Mouse (Mus musculus): ENCODE results near the gene Lrmda. TPM values are rescaled to one million over a fixed set of nuclear protein-coding genes. Genes with fewer than 3 reads are reported as not detected.
A peak's percentile ranks its signal among the peaks of the same experiment; 100 is the strongest.

Lrmda gene
- polyA plus RNA-seq, 1 experiment from 2014 or later: 0.22 TPM

- Histone ChIP-seq H3K4me3 (replicated peaks) (no peak overlapping the region), H3K27me3 (no peaks in the 10 kb centered on the region), H3K27ac (no peak overlapping the region), H3K4me1 (no peaks in the 10 kb centered on the region), H3K4me2 (no peak overlapping the region), H3K9me3 (no peaks in the 10 kb centered on the region), H3K9ac (no peak overlapping the region), H3K36me3 (replicated peaks) (no peaks in the 10 kb centered on the region)
- WGBS: 85% methylated on average over 13 of the region's 13 CpGs
- ATAC-seq (ENCODE audit: low FRiP score): no peak
These were observed 590.0 kb downstream of the Lrmda start for GRCm38 (mm10) chr14:22609261-22610245.

- Histone ChIP-seq H3K9me3 (no peaks in the 10 kb centered on the region), H3K4me2 (no peak overlapping the region), H3K27me3 (no peaks in the 10 kb centered on the region), H3K4me3 (replicated peaks) (no peak overlapping the region), H3K27ac (no peak overlapping the region), H3K9ac (no peak overlapping the region), H3K36me3 (replicated peaks) (no peaks in the 10 kb centered on the region), H3K4me1 (no peaks in the 10 kb centered on the region)
- no peak for ATAC-seq (ENCODE audit: low FRiP score)
- 83% methylated on average over 3 of the region's 3 CpGs for WGBS
These were observed 591.5 kb downstream of the Lrmda start for GRCm38 (mm10) chr14:22611011-22611410.

- H3K4me3 ChIP-seq (replicated peaks): no peak overlapping the region
- H3K27me3 ChIP-seq: no peaks in the 10 kb centered on the region
- H3K9me3 ChIP-seq: no peaks in the 10 kb centered on the region
- no peak overlapping the region for H3K4me2 ChIP-seq
- ATAC-seq (ENCODE audit: low FRiP score): no peak
- H3K9ac ChIP-seq: no peak overlapping the region
- H3K27ac ChIP-seq: no peak overlapping the region
- H3K4me1 ChIP-seq: no peaks in the 10 kb centered on the region
- H3K36me3 ChIP-seq (replicated peaks): no peaks in the 10 kb centered on the region
These were observed 600.7 kb downstream of the Lrmda start for GRCm38 (mm10) chr14:22620191-22620590.

DNA sequence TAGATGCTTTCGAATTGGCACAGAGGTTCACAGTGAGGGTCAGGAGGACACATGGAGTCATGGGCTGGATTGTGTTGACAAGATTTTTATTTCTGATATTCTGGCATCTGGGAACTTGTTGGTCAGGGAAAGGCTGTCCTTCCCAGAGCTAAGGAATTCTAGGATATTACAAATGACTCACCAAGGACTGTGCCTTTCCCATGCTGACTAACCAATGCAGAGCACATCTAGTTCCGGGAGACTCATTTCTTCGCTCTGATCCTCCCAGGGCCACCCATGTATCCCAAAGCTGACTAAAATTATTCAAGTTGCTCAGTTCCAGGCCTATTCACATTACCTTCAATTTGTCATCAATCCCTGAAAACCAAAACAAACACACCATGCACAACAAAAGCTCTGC, 602.4 kb downstream of the Lrmda start:
- Histone ChIP-seq H3K36me3 (replicated peaks) (no peaks in the 10 kb centered on the region), H3K4me1 (no peaks in the 10 kb centered on the region), H3K27me3 (no peaks in the 10 kb centered on the region), H3K9ac (no peak overlapping the region), H3K4me2 (no peak overlapping the region), H3K9me3 (no peaks in the 10 kb centered on the region), H3K4me3 (replicated peaks) (no peak overlapping the region), H3K27ac (no peak overlapping the region)
- no peak for ATAC-seq (ENCODE audit: low FRiP score)
- WGBS: 94% methylated on average over 3 of the region's 3 CpGs

- Histone ChIP-seq H3K27me3 (no peaks in the 10 kb centered on the region), H3K36me3 (replicated peaks) (no peaks in the 10 kb centered on the region), H3K9ac (no peak overlapping the region), H3K9me3 (no peaks in the 10 kb centered on the region), H3K4me3 (replicated peaks) (no peak overlapping the region), H3K4me2 (no peak overlapping the region), H3K27ac (no peak overlapping the region), H3K4me1 (no peaks in the 10 kb centered on the region)
- ATAC-seq (ENCODE audit: low FRiP score): no peak
- 87% methylated on average over 8 of the region's 8 CpGs for WGBS
These were observed 607.8 kb downstream of the Lrmda start for GRCm38 (mm10) chr14:22627105-22627829.

GRCm38 (mm10) chr14:22630361-22630867, 610.9 kb downstream of the Lrmda start:
- Histone ChIP-seq H3K27me3 (no peaks in the 10 kb centered on the region), H3K36me3 (replicated peaks) (no peaks in the 10 kb centered on the region), H3K27ac (no peak overlapping the region), H3K9me3 (no peaks in the 10 kb centered on the region), H3K4me3 (replicated peaks) (no peak overlapping the region), H3K4me2 (no peak overlapping the region), H3K9ac (no peak overlapping the region), H3K4me1 (no peaks in the 10 kb centered on the region)
- no peak for ATAC-seq (ENCODE audit: low FRiP score)
- 94% methylated on average over 9 of the region's 9 CpGs for WGBS

DNA sequence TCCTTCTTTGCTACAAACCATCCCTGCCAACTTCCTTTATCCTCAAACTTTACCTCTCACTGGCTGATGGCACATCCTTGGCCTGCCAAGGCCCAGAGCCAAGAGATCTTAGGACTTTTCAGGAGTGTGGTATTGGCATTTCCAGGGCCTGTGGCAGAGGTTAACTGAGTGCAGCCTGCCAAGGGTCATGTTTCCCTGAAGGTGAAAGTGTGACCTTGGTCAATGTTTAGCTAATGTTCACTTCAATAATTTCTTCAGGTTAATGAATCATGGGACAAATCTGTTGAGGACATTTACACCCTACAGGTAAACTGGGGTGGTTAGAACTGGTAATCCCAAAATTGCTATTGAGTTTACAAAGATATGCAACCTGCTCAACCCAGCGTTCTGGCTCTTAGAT, 614.1 kb downstream of the Lrmda start:
- no peaks in the 10 kb centered on the region for H3K4me1 ChIP-seq
- H3K9ac ChIP-seq: no peak overlapping the region
- no peaks in the 10 kb centered on the region for H3K36me3 ChIP-seq (replicated peaks)
- no peak for ATAC-seq (ENCODE audit: low FRiP score)
- no peak overlapping the region for H3K4me3 ChIP-seq (replicated peaks)
- no peaks in the 10 kb centered on the region for H3K27me3 ChIP-seq
- WGBS: 78% methylated on average over 1 of the region's 1 CpGs
- no peaks in the 10 kb centered on the region for H3K9me3 ChIP-seq
- no peak overlapping the region for H3K4me2 ChIP-seq
- H3K27ac ChIP-seq: no peak overlapping the region

GRCm38 (mm10) chr14:22643494-22643893, 624.0 kb downstream of the Lrmda start:
- no peaks in the 10 kb centered on the region for H3K36me3 ChIP-seq (replicated peaks)
- no peak overlapping the region for H3K27ac ChIP-seq
- no peak overlapping the region for H3K4me3 ChIP-seq (replicated peaks)
- no peak for ATAC-seq (ENCODE audit: low FRiP score)
- H3K27me3 ChIP-seq: peaks cover 15% of the 10 kb centered on the region; the same call in 1 of the 2 replicates
- H3K4me1 ChIP-seq: no peaks in the 10 kb centered on the region
- 83% methylated on average over 4 of the region's 4 CpGs for WGBS
- no peak overlapping the region for H3K9ac ChIP-seq
- H3K4me2 ChIP-seq: no peak overlapping the region
- no peaks in the 10 kb centered on the region for H3K9me3 ChIP-seq

- no peak for ATAC-seq (ENCODE audit: low FRiP score)
- Histone ChIP-seq H3K9ac (no peak overlapping the region), H3K4me3 (replicated peaks) (no peak overlapping the region), H3K4me2 (no peak overlapping the region), H3K36me3 (replicated peaks) (no peaks in the 10 kb centered on the region), H3K27me3 (peaks cover 23% of the 10 kb centered on the region; the same call in 1 of the 2 replicates), H3K4me1 (peaks cover 29% of the 10 kb centered on the region), H3K9me3 (no peaks in the 10 kb centered on the region), H3K27ac (no peak overlapping the region)
- 77% methylated on average over 9 of the region's 9 CpGs for WGBS
These were observed 628.5 kb downstream of the Lrmda start for GRCm38 (mm10) chr14:22647879-22648611.

DNA sequence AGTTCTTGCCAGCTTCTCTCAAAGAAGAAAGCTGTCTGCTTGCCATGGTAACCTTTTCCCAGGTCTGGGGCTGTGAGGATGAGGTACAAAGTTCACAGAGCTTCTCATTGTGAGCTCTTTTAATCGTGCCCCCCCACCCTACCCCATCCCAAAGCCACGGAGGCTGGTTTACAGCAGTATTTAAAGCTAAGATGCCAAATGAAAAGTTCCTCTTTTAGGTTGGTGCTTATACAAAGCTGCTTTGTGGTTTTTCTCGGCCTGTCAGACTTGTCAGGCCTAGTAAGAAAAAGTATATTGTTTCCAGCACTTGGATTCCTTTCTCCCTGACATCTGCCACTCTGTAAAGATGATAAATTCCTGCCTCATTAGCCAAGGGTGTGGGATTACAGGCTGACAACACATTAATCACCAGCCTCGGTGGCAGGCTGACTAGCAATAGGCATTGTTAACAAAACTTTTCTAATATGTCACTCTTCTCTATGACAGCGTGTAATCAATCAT, 629.9 kb downstream of the Lrmda start:
- 0 out of 2 replicates have a peak overlapping the region, but pooled peaks have one; percentile 42 for H3K27ac ChIP-seq
- no peaks in the 10 kb centered on the region for H3K36me3 ChIP-seq (replicated peaks)
- WGBS: 11% methylated on average over 5 of the region's 5 CpGs
- ATAC-seq (ENCODE audit: low FRiP score): peak; percentile 74
- no peak overlapping the region; the same call in 1 of the 2 replicates for H3K4me2 ChIP-seq
- peaks cover 23% of the 10 kb centered on the region; the same call in 1 of the 2 replicates for H3K27me3 ChIP-seq
- no peak overlapping the region for H3K9ac ChIP-seq
- H3K9me3 ChIP-seq: no peaks in the 10 kb centered on the region
- peaks cover 29% of the 10 kb centered on the region for H3K4me1 ChIP-seq
- no peak overlapping the region for H3K4me3 ChIP-seq (replicated peaks)

- Histone ChIP-seq H3K27me3 (peaks cover 20% of the 10 kb centered on the region; the same call in 1 of the 2 replicates), H3K9me3 (no peaks in the 10 kb centered on the region), H3K4me2 (no peak overlapping the region; the same call in 1 of the 2 replicates), H3K9ac (no peak overlapping the region), H3K27ac (no peak overlapping the region), H3K4me3 (replicated peaks) (no peak overlapping the region), H3K36me3 (replicated peaks) (no peaks in the 10 kb centered on the region), H3K4me1 (peaks cover 29% of the 10 kb centered on the region)
- ATAC-seq (ENCODE audit: low FRiP score): peak; percentile 9; the same call in 1 of the 2 replicates
- WGBS: 61% methylated on average over 17 of the region's 17 CpGs
These were observed 630.8 kb downstream of the Lrmda start for GRCm38 (mm10) chr14:22649985-22650984.
